Mouse (Mus musculus) duodenum, adult 2 months (tissue): ENCODE measurements around the gene Prss12. TPM values are rescaled to one million over a fixed set of nuclear protein-coding genes. Genes with fewer than 3 reads are reported as not detected.

Experiments used
- polyA plus RNA-seq: library from polyadenylated mRNA; depleted of rRNA; stranded (reverse); fragments of >200 nt; gene quantifications from 2 replicates; pipeline ENCODE4 v1.2.3, GENCODE M21; 2012; ENCODE audit warnings: low replicate concordance; rRNA removed

The Prss12 gene
- 0.70 and 3.6 TPM in 2 replicates for polyA plus RNA-seq

DNA sequence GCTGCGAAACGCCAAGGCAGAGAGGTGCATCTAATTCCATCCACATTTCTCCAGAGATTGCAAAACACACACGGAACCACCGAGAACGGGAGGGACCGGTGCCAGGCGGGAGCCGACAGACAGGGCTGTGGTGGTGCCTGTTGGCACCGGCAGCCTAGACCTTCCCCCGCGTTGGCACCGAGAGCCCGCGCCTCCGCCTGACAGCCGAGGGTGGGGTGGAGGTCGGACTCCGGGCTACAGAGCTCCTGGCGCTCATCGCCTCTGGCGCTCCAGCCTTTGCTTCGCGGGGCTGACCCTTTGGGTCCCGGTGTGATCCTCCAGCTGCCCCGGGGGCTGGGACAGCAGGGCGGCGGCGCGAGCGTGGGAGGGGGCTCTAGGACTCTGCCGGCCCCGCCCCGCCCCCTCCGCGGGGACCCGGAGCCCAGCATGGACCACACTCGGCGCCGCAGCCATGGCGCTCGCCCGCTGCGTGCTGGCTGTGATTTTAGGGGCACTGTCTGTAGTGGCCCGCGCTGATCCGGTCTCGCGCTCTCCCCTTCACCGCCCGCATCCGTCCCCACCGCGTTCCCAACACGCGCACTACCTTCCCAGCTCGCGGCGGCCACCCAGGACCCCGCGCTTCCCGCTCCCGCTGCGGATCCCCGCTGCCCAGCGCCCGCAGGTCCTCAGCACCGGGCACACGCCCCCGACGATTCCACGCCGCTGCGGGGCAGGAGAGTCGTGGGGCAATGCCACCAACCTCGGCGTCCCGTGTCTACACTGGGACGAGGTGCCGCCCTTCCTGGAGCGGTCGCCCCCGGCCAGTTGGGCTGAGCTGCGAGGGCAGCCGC is at the start of gene Prss12:
Gene Prss12 (plus strand): TSS at position 206 of the 830 bp plus-strand sequence.

Other genes with a start within 250 kb of the Prss12 start
- 4.0 and 25.2 TPM in 2 replicates for gene Synpo2, start 210.8 kb upstream of the Prss12 start, polyA plus RNA-seq
- 124 and 125 TPM in 2 replicates for gene Sec24d, start 179.5 kb upstream of the Prss12 start, polyA plus RNA-seq
- 2.0 and 2.2 TPM in 2 replicates for gene Mettl14, start 60.8 kb upstream of the Prss12 start, polyA plus RNA-seq
- 0.02 TPM in 1 of 2 replicates, not detected in the other for gene Ndst3, start 243.9 kb downstream of the Prss12 start, polyA plus RNA-seq